Comparison of ENCODE assay signal across 8 mouse cellular contexts in the genomic region with DNA sequence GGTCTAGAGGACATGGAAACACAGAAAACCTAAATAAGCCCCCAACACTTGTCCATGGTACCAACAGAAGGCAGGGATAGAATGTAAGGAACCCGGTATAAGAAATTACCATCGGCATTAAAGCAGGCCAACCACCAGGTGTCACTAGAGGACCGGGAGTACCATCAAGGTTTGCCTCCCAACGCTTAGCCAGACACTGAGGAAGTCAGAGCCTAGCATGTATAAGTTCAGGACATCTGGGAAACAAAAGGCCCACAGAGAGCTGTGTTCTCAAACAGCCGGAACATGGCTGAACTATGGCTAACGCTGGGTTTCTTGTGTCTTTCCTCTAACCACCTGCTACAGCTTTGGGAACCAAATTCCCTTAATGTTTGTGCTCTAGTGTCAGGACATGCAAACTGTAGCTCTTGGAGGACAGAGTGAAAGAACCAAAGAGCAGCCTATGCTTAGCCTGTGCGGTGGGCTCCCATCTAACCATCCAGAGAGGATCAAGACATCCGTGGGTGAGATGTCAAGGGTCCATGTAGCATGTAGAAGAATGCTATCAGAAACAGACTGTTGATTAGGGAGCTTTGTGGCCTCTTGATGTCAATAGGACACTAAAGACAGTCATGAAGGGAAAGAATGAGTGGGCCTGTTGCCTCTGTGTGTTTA. TPM values are rescaled to one million over a fixed set of nuclear protein-coding genes. Genes with fewer than 3 reads are reported as not detected.
DNase-seq lines count a peak whose midpoint lies in the region; ATAC-seq lines count a peak whose summit lies in the region.

No protein-coding gene starts in this region.

- H3K4me3 ChIP-seq in kidney, embryonic 16.5 days (ENCODE audit: low read length) = no peak overlapping the region
- H3K4me3 ChIP-seq in liver, embryonic 13.5 days (replicated peaks) = no peak overlapping the region
- H3K4me3 ChIP-seq in neural tube, embryonic 13.5 days = no peak overlapping the region

- peak; percentile 69 to 73 for DNase-seq in B cell, adult 2 months
- peak; percentile 51 to 84 for DNase-seq in adrenal gland, adult (ENCODE audit: inconsistent age in 2 of 2, low spot score in 1 of 2)
- DNase-seq in embryo, embryonic 11.5 days (ENCODE audit: low read depth, low spot score) = peak; percentile 64
- peak; percentile 57 to 77 for DNase-seq in gastrocnemius, postnatal 4 days (ENCODE audit: low spot score in 2 of 2)
- peak; percentile 22 for DNase-seq in liver, embryonic 13.5 days
- DNase-seq in thymus, postnatal 0 days (ENCODE audit: low spot score) = peak; percentile 63

- H3K4me1 ChIP-seq in kidney, embryonic 16.5 days (ENCODE audit: insufficient read depth, low read length) = 0 out of 2 replicates have a peak, but pooled peaks cover 4% of the 10 kb centered on the region
- H3K4me1 ChIP-seq in liver, embryonic 13.5 days (replicated peaks) = no peaks in the 10 kb centered on the region
- no peaks in the 10 kb centered on the region for H3K4me1 ChIP-seq in neural tube, embryonic 13.5 days (replicated peaks)

- H3K36me3 ChIP-seq in kidney, embryonic 16.5 days (ENCODE audit: insufficient read depth, low read length) = no peaks in the 10 kb centered on the region
- H3K36me3 ChIP-seq in liver, embryonic 13.5 days = no peaks in the 10 kb centered on the region
- H3K36me3 ChIP-seq in neural tube, embryonic 13.5 days = no peaks in the 10 kb centered on the region

- WGBS in kidney, embryonic 16.5 days = 21% methylated on average over 8 of the region's 8 CpGs
- WGBS in liver, embryonic 13.5 days (ENCODE audit: insufficient replicate concordance) = 17% methylated on average over 8 of the region's 8 CpGs
- WGBS in neural tube, embryonic 13.5 days = 19% methylated on average over 8 of the region's 8 CpGs

- H3K27ac ChIP-seq in kidney, embryonic 16.5 days (ENCODE audit: low read length) = no peak overlapping the region
- no peak overlapping the region for H3K27ac ChIP-seq in liver, embryonic 13.5 days
- no peak overlapping the region for H3K27ac ChIP-seq in neural tube, embryonic 13.5 days (replicated peaks)

- no peaks in the 10 kb centered on the region for H3K9me3 ChIP-seq in kidney, embryonic 16.5 days (ENCODE audit: low read length)
- H3K9me3 ChIP-seq in liver, embryonic 13.5 days (replicated peaks) = no peaks in the 10 kb centered on the region
- no peaks in the 10 kb centered on the region for H3K9me3 ChIP-seq in neural tube, embryonic 13.5 days

- H3K27me3 ChIP-seq in kidney, embryonic 16.5 days (ENCODE audit: insufficient read depth, low read length) = no peaks in the 10 kb centered on the region
- H3K27me3 ChIP-seq in liver, embryonic 13.5 days = no peaks in the 10 kb centered on the region
- peaks cover 5% of the 10 kb centered on the region; the same call in 1 of the 2 replicates for H3K27me3 ChIP-seq in neural tube, embryonic 13.5 days

- no peak overlapping the region for H3K4me2 ChIP-seq in kidney, embryonic 16.5 days (replicated peaks; ENCODE audit: low read depth, low read length)
- no peak overlapping the region for H3K4me2 ChIP-seq in liver, embryonic 13.5 days
- no peak overlapping the region for H3K4me2 ChIP-seq in neural tube, embryonic 13.5 days

- H3K9ac ChIP-seq in kidney, embryonic 16.5 days (replicated peaks; ENCODE audit: low read length) = no peak overlapping the region
- H3K9ac ChIP-seq in liver, embryonic 13.5 days = no peak overlapping the region
- H3K9ac ChIP-seq in neural tube, embryonic 13.5 days = no peak overlapping the region

- ATAC-seq in kidney, embryonic 16.5 days (ENCODE audit: low FRiP score, low TSS enrichment) = peak; percentile 80
- no peak for ATAC-seq in liver, embryonic 13.5 days (ENCODE audit: low read depth)
- peak; percentile 61; the same call in 1 of the 2 replicates for ATAC-seq in neural tube, embryonic 13.5 days (ENCODE audit: low read depth)

RNA-seq across cellular contexts. Expression of a gene that starts 13.6 kb away (rescaled TPM):
- total RNA-seq in gastrocnemius, postnatal 4 days (2021) = 1 to 10 TPM; 2.6 to 3.1 TPM
- polyA plus RNA-seq in kidney, embryonic 16.5 days (2015; fragmentation: Nextera tagmentation; extraction: Ambion mirVana) = 14.3 and 15.8 TPM in 2 replicates
- 10.9 and 12.4 TPM in 2 replicates for polyA plus RNA-seq in liver, embryonic 13.5 days (2015; fragmentation: Nextera tagmentation; extraction: Ambion mirVana)
- 2.7 and 3.5 TPM in 2 replicates for polyA plus RNA-seq in neural tube, embryonic 13.5 days (2015; fragmentation: Nextera tagmentation; extraction: Ambion mirVana)
- 5.0 and 5.1 TPM in 2 replicates for polyA plus RNA-seq in thymus, postnatal 0 days (2015; fragmentation: Nextera tagmentation; extraction: Ambion mirVana)

RNA-seq across cellular contexts. Expression of a gene that starts 41.1 kb away (rescaled TPM):
- 10 to 100 TPM; 20.2 to 30.9 TPM for total RNA-seq in gastrocnemius, postnatal 4 days (2021)
- 20.8 and 23.3 TPM in 2 replicates for polyA plus RNA-seq in kidney, embryonic 16.5 days (2015; fragmentation: Nextera tagmentation; extraction: Ambion mirVana)
- 0.33 and 0.61 TPM in 2 replicates for polyA plus RNA-seq in liver, embryonic 13.5 days (2015; fragmentation: Nextera tagmentation; extraction: Ambion mirVana)
- polyA plus RNA-seq in neural tube, embryonic 13.5 days (2015; fragmentation: Nextera tagmentation; extraction: Ambion mirVana) = 14.2 and 18.2 TPM in 2 replicates
- polyA plus RNA-seq in thymus, postnatal 0 days (2015; fragmentation: Nextera tagmentation; extraction: Ambion mirVana) = 3.8 and 4.8 TPM in 2 replicates
